28 mouse cellular contexts compared by ENCODE assay signal in genomic region chr17:66057145-66057544, GRCm38 (mm10).
"Had no signal": no experiment of that assay in that cellular context is flagged by ENCODE, and none has a peak within 500 bp of the region (broad histone marks: within the 10 kb centered on the region; RNA-seq: fewer than 3 reads in every experiment).

No protein-coding gene starts in this region.

- H3K4me3 ChIP-seq: embryonic facial prominence, embryonic 10.5 days; embryonic facial prominence, embryonic 12.5 days; embryonic facial prominence, embryonic 13.5 days; embryonic facial prominence, embryonic 15.5 days; erythroblast, embryonic 14.5 days; forebrain, embryonic 10.5 days; forebrain, embryonic 12.5 days; forebrain, embryonic 13.5 days; forebrain, embryonic 15.5 days; gastrocnemius, adult 2 months; heart, adult 2 months had no signal

- H3K4me1 ChIP-seq: embryonic facial prominence, embryonic 10.5 days; forebrain, embryonic 15.5 days had no signal

- H3K9me3 ChIP-seq: embryonic facial prominence, embryonic 10.5 days; embryonic facial prominence, embryonic 12.5 days; embryonic facial prominence, embryonic 13.5 days; embryonic facial prominence, embryonic 15.5 days; forebrain, embryonic 10.5 days; forebrain, embryonic 12.5 days; forebrain, embryonic 13.5 days; forebrain, embryonic 15.5 days had no signal

- H3K4me2 ChIP-seq: embryonic facial prominence, embryonic 12.5 days; embryonic facial prominence, embryonic 13.5 days; embryonic facial prominence, embryonic 15.5 days; forebrain, embryonic 12.5 days; forebrain, embryonic 13.5 days; forebrain, embryonic 15.5 days had no signal

- H3K9ac ChIP-seq: embryonic facial prominence, embryonic 12.5 days; embryonic facial prominence, embryonic 13.5 days; embryonic facial prominence, embryonic 15.5 days; forebrain, embryonic 12.5 days; forebrain, embryonic 13.5 days; forebrain, embryonic 15.5 days; forebrain, postnatal 0 days had no signal

- ATAC-seq: forebrain, embryonic 13.5 days; forebrain, embryonic 14.5 days; forebrain, embryonic 15.5 days; forebrain, embryonic 16.5 days; forebrain, postnatal 0 days had no signal

- H3K27me3 ChIP-seq: embryonic facial prominence, embryonic 12.5 days; embryonic facial prominence, embryonic 13.5 days; embryonic facial prominence, embryonic 15.5 days; forebrain, embryonic 12.5 days; forebrain, embryonic 13.5 days; forebrain, embryonic 15.5 days had no signal

- H3K36me3 ChIP-seq: embryonic facial prominence, embryonic 10.5 days; embryonic facial prominence, embryonic 12.5 days; embryonic facial prominence, embryonic 13.5 days; embryonic facial prominence, embryonic 15.5 days; forebrain, embryonic 10.5 days; forebrain, embryonic 12.5 days; forebrain, embryonic 15.5 days had no signal

- DNase-seq: cerebellum, adult 2 months; cerebellum, adult 8-10 months; cerebellum, adult 9-10 months; cerebellum, adult 9-11 months; cerebellum, postnatal 10 days; cerebellum, postnatal 14 days; cerebellum, postnatal 25 days; cerebellum, postnatal 36 days; embryo, embryonic 11 days; forebrain, postnatal 0 days; gastrocnemius, adult 2 months; gastrocnemius, postnatal 10 days; gastrocnemius, postnatal 14 days; gastrocnemius, postnatal 25 days; gastrocnemius, postnatal 36 days; heart, adult 18-20 months; heart, adult 2 months had no signal

- H3K27ac ChIP-seq: embryonic facial prominence, embryonic 10.5 days; embryonic facial prominence, embryonic 12.5 days; embryonic facial prominence, embryonic 13.5 days; embryonic facial prominence, embryonic 15.5 days; forebrain, embryonic 10.5 days; forebrain, embryonic 12.5 days; forebrain, embryonic 13.5 days; forebrain, embryonic 15.5 days; gastrocnemius, adult 2 months; heart, adult 2 months had no signal
